Comparison of ENCODE assay signal across 17 mouse cellular contexts in the genomic region with DNA sequence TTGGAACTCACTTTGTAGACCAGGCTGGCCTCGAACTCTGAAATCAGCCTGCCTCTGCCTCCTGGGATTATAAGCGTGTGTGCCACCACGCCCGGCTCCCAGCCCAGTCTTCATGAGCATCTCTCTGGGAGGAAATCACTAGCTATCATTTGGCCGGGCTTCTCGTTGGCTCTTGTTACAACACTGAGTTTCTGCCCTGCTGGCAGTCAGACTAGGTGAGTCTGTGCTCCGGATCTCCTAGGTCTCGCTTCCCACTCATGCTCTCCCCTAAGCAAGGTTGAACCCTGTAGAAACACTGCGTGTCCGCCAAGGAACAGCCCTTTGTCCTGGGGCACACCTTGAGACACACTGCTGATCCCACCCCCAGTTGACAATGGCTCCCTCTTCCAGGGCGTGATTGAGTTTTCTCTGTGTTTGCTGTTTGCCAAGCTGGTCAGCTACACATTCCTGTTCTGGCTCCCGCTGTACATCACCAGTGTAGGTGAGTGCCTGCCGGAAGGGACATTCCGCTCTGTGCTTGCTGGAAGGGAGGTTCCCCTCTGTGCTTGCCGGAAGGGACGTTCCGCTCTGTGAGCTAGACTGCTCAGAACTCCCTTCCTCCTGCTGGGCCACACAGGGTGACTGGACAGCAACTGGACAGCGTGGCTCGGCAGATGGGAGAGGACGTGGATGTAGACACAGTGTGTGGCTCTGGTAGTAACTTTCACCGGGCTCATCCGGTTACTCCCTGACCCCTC. TPM values are rescaled to one million over a fixed set of nuclear protein-coding genes. Genes with fewer than 3 reads are reported as not detected.
DNase-seq lines count a peak whose midpoint lies in the region; ATAC-seq lines count a peak whose summit lies in the region.
"Had no signal": no experiment of that assay in that cellular context is flagged by ENCODE, and none has a peak within 500 bp of the region (broad histone marks: within the 10 kb centered on the region; RNA-seq: fewer than 3 reads in every experiment).

No protein-coding gene starts in this region.

- H3K4me2 ChIP-seq in embryonic facial prominence, embryonic 14.5 days (ENCODE audit: low read depth, low read length), result no peak overlapping the region
- H3K4me2 ChIP-seq: heart, embryonic 13.5 days had no signal

- no peak overlapping the region for H3K9ac ChIP-seq in embryonic facial prominence, embryonic 14.5 days (ENCODE audit: low read depth, low read length)
- H3K9ac ChIP-seq: heart, embryonic 13.5 days had no signal

- H3K36me3 ChIP-seq in embryonic facial prominence, embryonic 14.5 days (ENCODE audit: control insufficient read depth, insufficient read depth, low read length), result no peaks in the 10 kb centered on the region
- no peaks in the 10 kb centered on the region for H3K36me3 ChIP-seq in embryonic facial prominence, embryonic 10.5 days (replicated peaks)
- H3K36me3 ChIP-seq: heart, embryonic 13.5 days had no signal

- intact Hi-C loops in heart, postnatal 36 days (cut with DNase I), result no loop called here
- intact Hi-C loops in left cerebral cortex, postnatal 25 days (cut with DNase I), result loop anchor here (10.0 kb wide), 1 partner anchor 329 kb away; no protein-coding TSS in a partner anchor

- 0 out of 2 replicates have a peak, but pooled peaks cover 4% of the 10 kb centered on the region for H3K9me3 ChIP-seq in embryonic facial prominence, embryonic 14.5 days (ENCODE audit: control insufficient read depth, low read length)
- H3K9me3 ChIP-seq in embryonic facial prominence, embryonic 10.5 days, result 0 out of 2 replicates have a peak, but pooled peaks cover 2% of the 10 kb centered on the region
- H3K9me3 ChIP-seq: heart, embryonic 13.5 days had no signal

- H3K4me3 ChIP-seq in embryonic facial prominence, embryonic 14.5 days (ENCODE audit: low read depth, low read length), result no peak overlapping the region
- no peak overlapping the region for H3K4me3 ChIP-seq in embryonic facial prominence, embryonic 10.5 days
- H3K4me3 ChIP-seq: heart, embryonic 13.5 days had no signal

- 79% methylated on average over 22 of the region's 22 CpGs for WGBS in embryonic facial prominence, embryonic 14.5 days
- 82% methylated on average over 22 of the region's 22 CpGs for WGBS in embryonic facial prominence, embryonic 10.5 days

- H3K27ac ChIP-seq in embryonic facial prominence, embryonic 14.5 days (replicated peaks; ENCODE audit: low read depth, low read length), result no peak overlapping the region
- no peak overlapping the region for H3K27ac ChIP-seq in embryonic facial prominence, embryonic 10.5 days (replicated peaks)
- H3K27ac ChIP-seq: heart, embryonic 13.5 days had no signal

- no peak for DNase-seq in embryonic facial prominence, embryonic 14.5 days (ENCODE audit: low spot score)
- DNase-seq in embryonic facial prominence, embryonic 10.5 days (ENCODE audit: low spot score), result no peak
- DNase-seq in R1 (ENCODE audit: low read depth, low spot score), result peak; percentile 62
- peak; percentile 62 for DNase-seq in cerebellum, postnatal 25 days
- peak; percentile 30 to 54 for DNase-seq in kidney, postnatal 36 days
- DNase-seq in heart, postnatal 36 days, result no peak
- DNase-seq in thymus, postnatal 14 days, result no peak
- DNase-seq in left cerebral cortex, postnatal 25 days (ENCODE audit: low spot score in 2 of 2), result no peak
- DNase-seq: embryo, embryonic 11 days; lung, adult 2 months; midbrain, embryonic 14.5 days; right cerebral cortex, postnatal 25 days; thymus, adult 18-20 months had no signal

- H3K4me1 ChIP-seq in embryonic facial prominence, embryonic 14.5 days (ENCODE audit: control insufficient read depth, insufficient read depth, low read length), result no peaks in the 10 kb centered on the region
- peaks cover 3% of the 10 kb centered on the region for H3K4me1 ChIP-seq in embryonic facial prominence, embryonic 10.5 days
- H3K4me1 ChIP-seq: heart, embryonic 13.5 days had no signal

- ATAC-seq in embryonic facial prominence, embryonic 14.5 days (ENCODE audit: low read depth), result 0 out of 2 replicates have a peak, but pooled peaks have one; percentile 22
- ATAC-seq: forebrain, embryonic 14.5 days; inflammation-experienced regulatory T-cells, adult 6 months had no signal

- no peaks in the 10 kb centered on the region for H3K27me3 ChIP-seq in embryonic facial prominence, embryonic 14.5 days (replicated peaks; ENCODE audit: control insufficient read depth, insufficient read depth, low read length)
- no peaks in the 10 kb centered on the region for H3K27me3 ChIP-seq in embryonic facial prominence, embryonic 10.5 days (replicated peaks; ENCODE audit: low read depth, poor library complexity, severe bottlenecking)

RNA-seq across cellular contexts. Expression of a gene that starts 48.9 kb away (rescaled TPM):
- 3.2 TPM in 2 replicates for polyA plus RNA-seq in embryonic facial prominence, embryonic 14.5 days (2014; fragmentation: Nextera tagmentation; extraction: Ambion mirVana)
- polyA plus RNA-seq in embryonic facial prominence, embryonic 10.5 days (2016; fragmentation: Nextera tagmentation; extraction: Ambion mirVana), result 5.3 and 7.7 TPM in 2 replicates
- 10 to 100 TPM; 11.1 to 12.5 TPM for total RNA-seq in heart, postnatal 36 days (2021)
- 1 to 10 TPM; 6.7 to 9.9 TPM for total RNA-seq in left cerebral cortex, postnatal 25 days (2021)

RNA-seq across cellular contexts. Expression of a gene that starts 50.5 kb away (rescaled TPM):
- polyA plus RNA-seq in embryonic facial prominence, embryonic 14.5 days (2014; fragmentation: Nextera tagmentation; extraction: Ambion mirVana), result 14.5 and 18.7 TPM in 2 replicates
- 16.9 and 18.9 TPM in 2 replicates for polyA plus RNA-seq in embryonic facial prominence, embryonic 10.5 days (2016; fragmentation: Nextera tagmentation; extraction: Ambion mirVana)
- 1 to 10 TPM; 5.2 to 6.1 TPM for total RNA-seq in heart, postnatal 36 days (2021)
- total RNA-seq in left cerebral cortex, postnatal 25 days (2021), result 10 to 100 TPM; 23.5 to 24.8 TPM
- polyA plus RNA-seq: inflammation-experienced regulatory T-cells, adult 6 months had no signal

RNA-seq across cellular contexts. Expression of a gene that starts 58.3 kb away (rescaled TPM):
- 2.8 and 7.8 TPM in 2 replicates for polyA plus RNA-seq in embryonic facial prominence, embryonic 14.5 days (2014; fragmentation: Nextera tagmentation; extraction: Ambion mirVana)
- polyA plus RNA-seq in embryonic facial prominence, embryonic 10.5 days (2016; fragmentation: Nextera tagmentation; extraction: Ambion mirVana), result 1.8 and 2.1 TPM in 2 replicates
- 1 to 10 TPM; 1.0 to 1.2 TPM for total RNA-seq in heart, postnatal 36 days (2021)
- total RNA-seq in left cerebral cortex, postnatal 25 days (2021), result 10 to 100 TPM; 16.7 to 17.7 TPM
- total RNA-seq: liver, adult 2 months had no signal
- polyA plus RNA-seq: liver, adult 2 months had no signal

Comparison
In these comparisons a context has a peak if more than half of its experiments do, and no peak if none do; other contexts are left out.
1. DNase-seq: peak in R1 (single experiment), cerebellum, postnatal 25 days (2 of 2) and kidney, postnatal 36 days (2 of 2); none in embryonic facial prominence, embryonic 14.5 days (single experiment), embryonic facial prominence, embryonic 10.5 days (single experiment), heart, postnatal 36 days (0 of 2), thymus, postnatal 14 days (single experiment) and left cerebral cortex, postnatal 25 days (0 of 2).
2. RNA of a gene that starts 58.3 kb away (total RNA-seq): 16.7 to 17.7 TPM in left cerebral cortex, postnatal 25 days; 1.0 to 1.2 TPM in heart, postnatal 36 days; every median in the first group is over 4 times any median in the second.